Comparison of ENCODE assay signal across 24 mouse cellular contexts in the genomic region with DNA sequence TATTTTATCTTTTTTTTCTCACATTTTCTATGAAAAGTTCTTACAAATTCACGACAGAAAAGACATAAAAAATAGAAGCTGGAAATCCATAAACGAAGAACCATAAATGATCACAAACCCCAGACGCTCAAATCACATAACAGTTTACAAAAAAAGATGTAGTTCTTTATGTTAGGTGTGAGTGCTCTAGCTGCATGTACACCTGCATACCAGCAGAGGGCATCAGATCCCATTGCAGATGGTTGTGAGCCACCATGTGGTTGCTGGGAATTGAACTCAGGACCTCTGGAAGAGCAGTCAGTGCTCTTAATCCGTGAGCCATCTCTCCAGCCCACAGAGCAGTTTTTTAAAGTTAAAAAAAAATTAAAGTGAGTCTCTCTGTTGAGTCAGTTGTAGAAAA. TPM values are rescaled to one million over a fixed set of nuclear protein-coding genes. Genes with fewer than 3 reads are reported as not detected.
DNase-seq lines count a peak whose midpoint lies in the region; ATAC-seq and TF ChIP-seq lines count a peak whose summit lies in the region.
"Had no signal": no experiment of that assay in that cellular context is flagged by ENCODE, and none has a peak within 500 bp of the region (broad histone marks: within the 10 kb centered on the region; RNA-seq: fewer than 3 reads in every experiment).

No protein-coding gene starts in this region.

- H3K9me3 ChIP-seq in intestine, postnatal 0 days (ENCODE audit: control insufficient read depth): no peaks in the 10 kb centered on the region
- no peaks in the 10 kb centered on the region for H3K9me3 ChIP-seq in intestine, embryonic 15.5 days
- H3K9me3 ChIP-seq in E14TG2a.4 (ENCODE audit: low read length) (no peaks in the 10 kb centered on the region), ES-Bruce4 (replicated peaks; ENCODE audit: control insufficient read depth, insufficient read depth, low read length, poor library complexity, severe bottlenecking) (no peaks in the 10 kb centered on the region)
- H3K9me3 ChIP-seq: heart, embryonic 15.5 days; liver, embryonic 12.5 days had no signal

- H3K9ac ChIP-seq in intestine, postnatal 0 days (ENCODE audit: low read depth, low read length): no peak overlapping the region
- no peak overlapping the region for H3K9ac ChIP-seq in intestine, embryonic 15.5 days
- no peak overlapping the region for H3K9ac ChIP-seq in ES-Bruce4 (ENCODE audit: low read depth, poor library complexity, severe bottlenecking)
- H3K9ac ChIP-seq: heart, embryonic 15.5 days; hindbrain, embryonic 14.5 days; liver, embryonic 12.5 days; lung, embryonic 14.5 days had no signal

- no peaks in the 10 kb centered on the region for H3K4me1 ChIP-seq in intestine, postnatal 0 days (replicated peaks; ENCODE audit: control insufficient read depth, insufficient read depth, low read length)
- no peaks in the 10 kb centered on the region for H3K4me1 ChIP-seq in intestine, embryonic 15.5 days (replicated peaks)
- H3K4me1 ChIP-seq in E14TG2a.4 (replicated peaks; ENCODE audit: low read depth, low read length) (no peaks in the 10 kb centered on the region), ES-Bruce4 (ENCODE audit: control insufficient read depth, insufficient read depth, low read length) (no peaks in the 10 kb centered on the region)
- H3K4me1 ChIP-seq: heart, embryonic 15.5 days; liver, embryonic 12.5 days had no signal

- 86% methylated on average over 4 of the region's 4 CpGs for WGBS in intestine, postnatal 0 days
- 80% methylated on average over 4 of the region's 4 CpGs for WGBS in intestine, embryonic 15.5 days

- H3K4me2 ChIP-seq in intestine, postnatal 0 days (replicated peaks; ENCODE audit: low read depth): no peak overlapping the region
- H3K4me2 ChIP-seq in intestine, embryonic 15.5 days (replicated peaks): no peak overlapping the region
- H3K4me2 ChIP-seq: heart, embryonic 15.5 days; hindbrain, embryonic 14.5 days; liver, embryonic 12.5 days; lung, embryonic 14.5 days had no signal

- TF ChIP-seq CTCF in intestine, postnatal 0 days (IDR thresholded peaks at IDR 0.05; ENCODE audit: low read depth): peak; percentile 27; the same call in 1 of the 2 replicates
- TF ChIP-seq CTCF in E14TG2a.4 (conservative IDR thresholded peaks at IDR 0.05; ENCODE audit: low read length): peak; percentile 58
- TF ChIP-seq CTCF in ES-Bruce4 (IDR thresholded peaks at IDR 0.05; ENCODE audit: low read depth, low read length): peak; percentile 27

- TF ChIP-seq EP300 in ES-Bruce4 (IDR thresholded peaks at IDR 0.05; ENCODE audit: insufficient read depth, low read depth, low read length): no peak

- no peaks in the 10 kb centered on the region for H3K36me3 ChIP-seq in intestine, postnatal 0 days (ENCODE audit: control insufficient read depth, insufficient read depth)
- H3K36me3 ChIP-seq in intestine, embryonic 15.5 days: no peaks in the 10 kb centered on the region
- no peaks in the 10 kb centered on the region for H3K36me3 ChIP-seq in E14TG2a.4 (ENCODE audit: insufficient read depth, low read length)
- no peaks in the 10 kb centered on the region for H3K36me3 ChIP-seq in ES-Bruce4 (ENCODE audit: control insufficient read depth, insufficient read depth, low read length, poor library complexity, severe bottlenecking)
- H3K36me3 ChIP-seq: heart, embryonic 15.5 days; liver, embryonic 12.5 days had no signal

- no peak for TF ChIP-seq POLR2A in ES-Bruce4 (IDR thresholded peaks at IDR 0.05; ENCODE audit: insufficient read depth, low read length)

- no peak for ATAC-seq in intestine, postnatal 0 days
- ATAC-seq in intestine, embryonic 15.5 days: no peak
- no peak for ATAC-seq in megakaryocyte, adult 5-6 weeks (ENCODE audit: poor library complexity, severe bottlenecking)
- ATAC-seq: forebrain, embryonic 14.5 days; intestine, embryonic 16.5 days; liver, embryonic 12.5 days; midbrain, embryonic 16.5 days had no signal

- peak; percentile 21 for DNase-seq in ZHBTc4 (ENCODE audit: low read depth, low spot score)
- DNase-seq in lung, postnatal 14 days: no peak
- DNase-seq: adrenal gland, postnatal 14 days; cerebellum, adult 2 months; cerebellum, postnatal 25 days; gastrocnemius, postnatal 25 days; heart, postnatal 4 days; kidney, postnatal 25 days; lung, embryonic 14.5 days; lung, postnatal 36 days; right cerebral cortex, adult 18-20 months; thymus, adult 2 months; thymus, postnatal 4 days had no signal

- H3K27me3 ChIP-seq in intestine, postnatal 0 days (replicated peaks; ENCODE audit: control insufficient read depth, insufficient read depth, low read length): no peaks in the 10 kb centered on the region
- H3K27me3 ChIP-seq in intestine, embryonic 15.5 days (replicated peaks): no peaks in the 10 kb centered on the region
- H3K27me3 ChIP-seq in E14TG2a.4 (ENCODE audit: insufficient read depth, low read length) (no peaks in the 10 kb centered on the region), ES-Bruce4 (ENCODE audit: control insufficient read depth, insufficient read depth, low read length, poor library complexity, severe bottlenecking) (no peaks in the 10 kb centered on the region)
- H3K27me3 ChIP-seq: heart, embryonic 15.5 days; liver, embryonic 12.5 days had no signal

- no peak overlapping the region for H3K4me3 ChIP-seq in intestine, postnatal 0 days (ENCODE audit: low read depth, low read length)
- no peak overlapping the region for H3K4me3 ChIP-seq in intestine, embryonic 15.5 days (replicated peaks)
- H3K4me3 ChIP-seq in E14TG2a.4 (replicated peaks; ENCODE audit: low read length) (no peak overlapping the region), ES-Bruce4 (ENCODE audit: low read depth, low read length) (no peak overlapping the region)
- H3K4me3 ChIP-seq: heart, embryonic 15.5 days; liver, embryonic 12.5 days had no signal

- H3K27ac ChIP-seq in intestine, postnatal 0 days (ENCODE audit: low read depth, low read length): no peak overlapping the region
- H3K27ac ChIP-seq in intestine, embryonic 15.5 days: no peak overlapping the region
- H3K27ac ChIP-seq in ES-Bruce4 (ENCODE audit: insufficient read depth, low read length): no peak overlapping the region
- H3K27ac ChIP-seq: heart, embryonic 15.5 days; hindbrain, embryonic 14.5 days; liver, embryonic 12.5 days had no signal

RNA-seq across cellular contexts. Expression of gene Wdfy3, which starts 25.9 kb away (rescaled TPM):
- 7.0 and 7.8 TPM in 2 replicates for polyA plus RNA-seq in intestine, postnatal 0 days (2015; fragmentation: Nextera tagmentation; extraction: Ambion mirVana)
- 9.7 and 10.3 TPM in 2 replicates for polyA plus RNA-seq in intestine, embryonic 15.5 days (2015; fragmentation: Nextera tagmentation; extraction: Ambion mirVana)
- polyA plus RNA-seq in ES-Bruce4 (2011; ENCODE audit: insufficient read depth, insufficient read length, low read depth, missing spikeins): 20.2 TPM in 2 replicates
- 20.3 and 21.3 TPM in 2 replicates for total RNA-seq in megakaryocyte, adult 5-6 weeks (2015)
- total RNA-seq in megakaryocyte, adult 5-6 weeks (2017): 11.5 and 16.7 TPM in 2 replicates
